Mouse (Mus musculus) pancreas, adult 10 weeks (tissue): Measurements from ENCODE around the gene Osbpl11. TPM values are rescaled to one million over a fixed set of nuclear protein-coding genes. Genes with fewer than 3 reads are reported as not detected.

Source experiments
- polyA plus RNA-seq: library from polyadenylated mRNA; stranded (reverse); fragments of 350-450 nt; fragmentation: Illumina TruSeq; extraction: RNeasy Lipid Tissue Mini Kit (QIAGEN cat#74804); gene quantifications from one replicate; pipeline ENCODE4 v1.2.3, GENCODE M21; 2015; ENCODE audit warnings: low read depth, low replicate concordance; ENCODE audit not compliant: insufficient read depth

The Osbpl11 gene
- 2.9 TPM for polyA plus RNA-seq

GRCm38 (mm10) chr16:33184901-33185260 lies at the start of gene Osbpl11:
Osbpl11 (plus strand) TSS chr16:33185071.

DNA sequence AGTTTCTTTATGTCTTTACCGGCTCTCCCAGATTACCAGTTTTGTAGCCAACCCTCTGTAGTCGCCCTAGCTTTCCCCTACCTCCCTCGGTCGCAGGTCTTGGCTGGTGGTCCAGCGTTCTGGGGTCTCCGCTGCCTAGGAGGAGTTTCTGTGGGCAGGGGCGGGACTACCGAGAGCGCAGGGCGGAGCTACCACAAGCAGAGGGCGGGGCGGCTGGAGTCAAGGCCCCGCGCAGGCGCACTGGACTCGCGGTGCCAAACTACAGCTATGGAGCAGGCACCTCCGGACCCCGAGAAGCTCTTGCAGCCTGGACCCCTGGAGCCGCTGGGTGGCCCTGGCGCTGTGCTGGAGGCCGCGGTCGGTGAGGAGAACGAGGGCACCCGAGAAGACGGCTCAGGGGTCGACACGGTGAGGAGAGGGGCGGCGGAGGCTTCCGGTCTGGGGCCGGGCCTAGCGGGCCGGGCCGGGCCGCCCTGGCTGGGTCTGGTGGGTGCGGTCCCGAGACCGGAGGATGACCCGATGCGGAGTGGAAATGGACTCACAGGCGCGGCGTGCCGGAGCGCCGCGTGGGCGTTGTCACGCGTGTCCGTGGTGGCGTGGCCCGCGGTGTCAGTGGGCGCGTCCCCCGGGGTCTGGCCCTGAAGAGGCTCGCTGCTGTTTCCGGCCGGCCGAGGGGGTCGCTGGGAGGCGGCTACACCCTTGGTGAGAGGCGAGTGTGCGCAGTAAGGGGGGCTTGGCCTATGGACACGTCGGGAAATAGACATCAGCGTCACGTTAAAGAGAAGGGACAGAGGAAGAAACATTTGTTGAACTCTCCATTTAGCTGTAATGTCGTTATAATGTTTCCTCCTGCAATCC lies 66.6 kb downstream of the Osbpl11 start, which contains the start of gene Snx4:
Snx4 (plus strand) TSS at position 249 of the 858 bp plus-strand sequence.

Other genes starting within 250 kb of the Osbpl11 start
- gene Iqcg, start 128.9 kb upstream of the Osbpl11 start, polyA plus RNA-seq: 0.85 TPM
- gene Rpl35a, start 128.6 kb upstream of the Osbpl11 start, polyA plus RNA-seq: 625 TPM
- 0.44 TPM for gene Lmln, start 122.5 kb upstream of the Osbpl11 start, polyA plus RNA-seq
- 7.6 TPM for gene Snx4, start 66.4 kb downstream of the Osbpl11 start, polyA plus RNA-seq
- gene Zfp148, start 195.8 kb downstream of the Osbpl11 start, polyA plus RNA-seq: 3.9 TPM